8 mouse cellular contexts compared by ENCODE assay signal in the genomic region with DNA sequence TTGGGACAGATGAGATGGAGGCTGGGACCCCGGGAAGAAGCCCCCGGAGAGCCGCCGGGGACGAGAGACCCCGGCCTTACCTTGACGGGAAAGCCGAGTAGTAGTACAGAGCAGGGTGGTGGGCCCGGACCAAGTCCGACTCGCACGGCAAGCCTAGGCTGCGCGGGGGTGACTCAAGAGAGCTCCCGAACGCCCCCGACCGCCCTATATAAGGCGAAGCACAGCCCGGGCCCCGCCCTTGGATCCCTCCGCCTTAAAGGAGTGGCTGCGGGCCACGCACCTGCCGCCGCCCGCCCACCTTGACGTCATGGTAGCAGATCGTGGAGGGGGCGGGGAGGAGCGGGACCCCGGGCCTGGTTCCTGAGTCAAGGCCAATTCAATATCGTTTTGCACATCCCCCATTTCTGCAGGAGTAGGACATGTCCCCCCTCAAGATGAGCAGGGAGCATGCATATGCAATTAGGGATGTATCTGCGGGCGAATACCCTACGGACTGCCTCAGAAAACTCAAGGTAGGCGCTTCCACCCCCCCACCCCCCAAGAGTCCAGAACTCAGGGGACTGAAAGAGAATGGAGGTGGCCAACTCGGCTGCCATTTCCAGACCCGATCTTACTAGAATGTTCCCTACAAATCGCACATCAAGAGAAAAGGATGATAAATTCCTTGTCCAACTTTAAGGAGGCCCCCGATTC. TPM values are rescaled to one million over a fixed set of nuclear protein-coding genes. Genes with fewer than 3 reads are reported as not detected.
DNase-seq lines count a peak whose midpoint lies in the region; ATAC-seq lines count a peak whose summit lies in the region.

A gene (minus strand): TSS at position 185 of the 693 bp plus-strand sequence.

- H3K36me3 ChIP-seq in hindbrain, embryonic 12.5 days = peaks cover 35% of the 10 kb centered on the region

- peak; percentile 100 for DNase-seq in Muller cell, postnatal 12 days (ENCODE audit: inconsistent ontology term)
- DNase-seq in cerebellum, adult 9-11 months = peak; percentile 98
- peak; percentile 99 for DNase-seq in frontal cortex, postnatal 10 days (ENCODE audit: low spot score in 2 of 2)
- DNase-seq in layer of hippocampus, postnatal 14 days (ENCODE audit: low spot score in 2 of 2) = peak; percentile 99
- DNase-seq in lung, postnatal 14 days = peak; percentile 99
- peak; percentile 90 for DNase-seq in retina, adult 2 months (ENCODE audit: low read depth, low spot score)
- DNase-seq in thymus, postnatal 36 days = peak; percentile 100

- peaks cover 32% of the 10 kb centered on the region for H3K4me1 ChIP-seq in hindbrain, embryonic 12.5 days

- WGBS in hindbrain, embryonic 12.5 days = under 1% methylated on average over 41 of the region's 41 CpGs

- peak; percentile 85 for ATAC-seq in hindbrain, embryonic 12.5 days (ENCODE audit: low FRiP score)

- peak within 1 kb of the TSS; percentile 99 for H3K9ac ChIP-seq in hindbrain, embryonic 12.5 days

- H3K27me3 ChIP-seq in hindbrain, embryonic 12.5 days = no peaks in the 10 kb centered on the region

- peak within 1 kb of the TSS; percentile 86 for H3K4me2 ChIP-seq in hindbrain, embryonic 12.5 days (replicated peaks)

- H3K27ac ChIP-seq in hindbrain, embryonic 12.5 days = peak within 1 kb of the TSS; percentile 96

- H3K4me3 ChIP-seq in hindbrain, embryonic 12.5 days = peak within 1 kb of the TSS; percentile 98

- no peaks in the 10 kb centered on the region for H3K9me3 ChIP-seq in hindbrain, embryonic 12.5 days (replicated peaks)

RNA-seq across cellular contexts. Expression of the gene that starts here (rescaled TPM):
- 1,350 and 1,487 TPM in 2 replicates for polyA plus RNA-seq in hindbrain, embryonic 12.5 days (2016; fragmentation: Nextera tagmentation; extraction: Ambion mirVana)
- total RNA-seq in layer of hippocampus, postnatal 14 days (2021) = 1,000 to 10,000 TPM; 1,658 to 1,733 TPM

Comparison
In these comparisons a context has a peak if more than half of its experiments do, and no peak if none do; other contexts are left out.
1. Peak in every context shown above with its lines: DNase-seq, ATAC-seq, H3K4me3 ChIP-seq and H3K27ac ChIP-seq.